Mouse (Mus musculus): Measurements from ENCODE around the gene Siae. TPM values are rescaled to one million over a fixed set of nuclear protein-coding genes. Genes with fewer than 3 reads are reported as not detected.
A peak's percentile ranks its signal among the peaks of the same experiment; 100 is the strongest.

Siae gene
- total RNA-seq (2014; fragmentation: Nextera tagmentation) = 15.3 and 16.8 TPM in 2 replicates
- total RNA-seq (2017) = 9.6 and 11.3 TPM in 2 replicates

DNA sequence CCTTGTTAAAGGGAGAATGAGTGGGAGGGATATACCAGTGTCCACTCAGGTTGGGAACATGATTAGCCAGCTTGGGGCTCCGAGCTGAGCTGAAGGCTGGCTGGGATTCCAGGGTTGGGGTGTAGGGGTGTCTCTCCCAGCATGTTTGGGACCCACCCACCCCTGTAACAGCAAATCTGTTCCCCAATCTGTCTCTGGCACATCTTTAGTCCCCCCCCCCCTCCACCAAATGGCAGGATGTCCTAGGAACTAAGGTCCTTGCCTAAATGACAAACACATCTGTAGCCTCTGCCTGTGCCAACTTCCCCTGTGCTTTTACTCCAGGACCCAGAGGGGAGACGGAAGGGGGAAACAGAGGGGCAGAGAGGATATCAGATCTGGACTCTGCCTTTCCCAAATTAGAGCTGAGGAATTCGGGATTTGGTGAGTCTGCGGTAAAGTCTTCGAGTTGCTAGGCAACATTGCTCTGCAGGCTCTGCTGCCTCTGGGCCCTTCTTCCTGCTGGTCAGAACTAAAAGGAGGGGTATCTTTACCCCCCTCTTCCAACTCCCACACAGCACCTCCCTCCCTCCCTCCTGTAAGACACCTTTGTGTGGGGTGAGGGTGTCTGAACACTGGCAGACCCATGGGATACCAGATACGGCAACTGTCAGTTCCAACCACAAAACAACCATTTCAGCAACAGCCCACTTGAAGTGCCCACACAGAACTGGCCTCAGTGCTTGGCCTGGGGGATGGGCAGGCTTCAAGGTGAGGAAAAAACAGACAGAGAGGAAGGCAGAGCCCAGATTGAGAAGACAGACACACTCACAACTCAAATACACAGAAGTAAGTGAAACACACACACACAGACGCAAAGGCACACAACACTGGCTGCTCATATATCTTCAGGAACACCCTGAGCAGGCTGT, at the start of gene Siae:
Gene Siae (plus strand): TSS at position 861 of the 911 bp plus-strand sequence.
- ATAC-seq (replicated peaks; ENCODE audit: low FRiP score, low TSS enrichment, poor library complexity, severe bottlenecking) = no peak

DNA sequence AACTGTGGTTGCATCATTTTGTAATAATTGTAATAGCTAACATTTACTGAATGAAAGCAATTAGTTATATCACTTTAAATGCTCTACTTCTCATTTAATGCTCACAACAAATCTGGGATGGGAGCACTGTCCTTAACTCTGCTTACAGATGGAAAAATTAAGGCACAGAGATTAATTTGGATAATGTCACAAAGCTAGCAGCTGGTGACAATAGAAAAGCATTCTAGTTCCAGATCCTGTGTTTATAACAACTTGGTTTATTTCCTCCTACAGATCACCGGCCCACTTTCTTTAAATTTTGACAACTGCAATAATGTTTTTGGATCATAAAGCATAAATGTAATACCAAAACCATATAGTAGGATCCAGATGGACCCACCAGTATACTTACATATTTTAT, 49.5 kb upstream of the Siae start:
- ATAC-seq (replicated peaks; ENCODE audit: low FRiP score, low TSS enrichment, poor library complexity, severe bottlenecking) = no peak

- ATAC-seq (replicated peaks; ENCODE audit: low FRiP score, low TSS enrichment, poor library complexity, severe bottlenecking) = peak; percentile 79
Observed at GRCm38 (mm10) chr9:37512097-37512496, 43.4 kb upstream of the Siae start.

DNA sequence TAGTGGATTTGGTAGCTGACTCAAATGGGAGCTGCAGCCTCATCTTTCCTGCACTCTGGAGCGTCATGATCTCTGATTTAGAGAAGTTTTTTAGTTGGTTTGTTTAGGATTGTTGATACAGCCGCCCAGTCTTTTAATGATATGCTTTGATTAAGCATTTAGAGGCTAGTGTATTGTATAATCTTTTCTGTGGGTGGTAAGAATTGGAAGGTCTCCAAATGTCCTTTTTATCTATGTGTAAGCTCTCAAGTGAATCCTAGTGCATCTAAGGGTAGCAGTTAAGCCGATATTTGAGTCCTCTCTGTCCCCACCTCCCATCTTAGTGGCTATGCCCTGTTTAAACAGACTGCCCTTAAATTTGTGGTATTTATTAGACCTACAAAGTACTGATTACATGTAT, 41.0 kb upstream of the Siae start:
- ATAC-seq (replicated peaks; ENCODE audit: low FRiP score, low TSS enrichment, poor library complexity, severe bottlenecking) = no peak

DNA sequence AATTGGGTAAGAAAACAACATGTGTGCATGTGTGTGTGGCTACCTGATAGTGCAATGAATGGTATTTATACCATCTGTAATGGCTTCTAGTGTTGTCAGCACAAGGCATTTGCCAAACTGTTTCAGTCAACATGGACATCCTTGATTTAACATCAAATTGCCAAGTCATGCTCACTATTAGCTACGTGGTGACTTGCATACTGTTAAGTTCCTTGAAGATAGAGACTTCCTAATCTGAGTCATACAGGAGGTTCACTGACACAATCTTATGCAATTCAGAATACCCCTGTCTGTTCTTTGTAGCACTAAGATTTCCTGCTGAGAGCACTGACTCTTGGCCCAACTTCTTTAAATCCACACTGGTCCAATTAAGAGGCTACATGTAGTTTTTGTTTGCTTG, 38.0 kb upstream of the Siae start:
- ATAC-seq (replicated peaks; ENCODE audit: low FRiP score, low TSS enrichment, poor library complexity, severe bottlenecking) = peak; percentile 95

DNA sequence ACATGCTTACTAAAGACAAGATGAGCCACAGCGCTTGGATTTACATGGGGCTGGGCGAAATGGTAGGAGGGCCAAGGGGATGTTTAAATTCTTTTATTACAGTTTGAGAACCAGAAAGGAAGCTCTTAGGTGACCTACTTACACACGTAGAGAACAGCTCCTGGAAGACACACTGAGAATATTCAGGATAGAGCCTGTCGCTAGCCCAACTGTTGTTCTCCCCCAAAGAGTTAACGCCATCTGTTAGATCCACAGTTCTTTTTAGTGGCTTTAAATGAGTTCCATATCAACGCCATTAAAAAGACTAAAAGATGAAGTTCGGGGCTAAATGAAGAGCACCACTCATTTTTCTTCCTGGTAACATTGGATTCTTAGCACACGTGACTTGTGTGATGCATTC, 36.5 kb upstream of the Siae start:
- ATAC-seq (replicated peaks; ENCODE audit: low FRiP score, low TSS enrichment, poor library complexity, severe bottlenecking) = no peak

DNA sequence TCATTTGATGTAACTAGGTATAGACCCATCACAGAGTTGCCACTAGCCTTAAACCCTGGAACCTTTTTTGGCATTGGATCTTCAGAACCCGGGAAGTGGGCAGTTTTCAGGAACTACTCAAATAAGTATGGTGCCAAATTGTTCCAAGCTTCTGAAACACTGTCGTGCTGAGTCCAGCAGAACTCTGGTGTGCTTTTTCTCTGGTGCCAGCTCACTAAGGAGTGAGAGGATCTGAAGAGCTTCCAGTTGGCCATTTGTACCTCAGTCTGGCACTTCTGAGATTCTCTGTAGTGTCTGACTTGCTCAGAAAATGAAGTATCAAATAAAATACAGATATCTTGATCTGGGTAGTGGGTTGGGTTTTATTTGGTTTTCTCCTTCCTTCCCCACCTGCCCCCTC, 35.5 kb upstream of the Siae start:
- ATAC-seq (replicated peaks; ENCODE audit: low FRiP score, low TSS enrichment, poor library complexity, severe bottlenecking) = no peak

GRCm38 (mm10) chr9:37525461-37525860, 30.0 kb upstream of the Siae start:
- ATAC-seq (replicated peaks; ENCODE audit: low FRiP score, low TSS enrichment, poor library complexity, severe bottlenecking) = no peak

DNA sequence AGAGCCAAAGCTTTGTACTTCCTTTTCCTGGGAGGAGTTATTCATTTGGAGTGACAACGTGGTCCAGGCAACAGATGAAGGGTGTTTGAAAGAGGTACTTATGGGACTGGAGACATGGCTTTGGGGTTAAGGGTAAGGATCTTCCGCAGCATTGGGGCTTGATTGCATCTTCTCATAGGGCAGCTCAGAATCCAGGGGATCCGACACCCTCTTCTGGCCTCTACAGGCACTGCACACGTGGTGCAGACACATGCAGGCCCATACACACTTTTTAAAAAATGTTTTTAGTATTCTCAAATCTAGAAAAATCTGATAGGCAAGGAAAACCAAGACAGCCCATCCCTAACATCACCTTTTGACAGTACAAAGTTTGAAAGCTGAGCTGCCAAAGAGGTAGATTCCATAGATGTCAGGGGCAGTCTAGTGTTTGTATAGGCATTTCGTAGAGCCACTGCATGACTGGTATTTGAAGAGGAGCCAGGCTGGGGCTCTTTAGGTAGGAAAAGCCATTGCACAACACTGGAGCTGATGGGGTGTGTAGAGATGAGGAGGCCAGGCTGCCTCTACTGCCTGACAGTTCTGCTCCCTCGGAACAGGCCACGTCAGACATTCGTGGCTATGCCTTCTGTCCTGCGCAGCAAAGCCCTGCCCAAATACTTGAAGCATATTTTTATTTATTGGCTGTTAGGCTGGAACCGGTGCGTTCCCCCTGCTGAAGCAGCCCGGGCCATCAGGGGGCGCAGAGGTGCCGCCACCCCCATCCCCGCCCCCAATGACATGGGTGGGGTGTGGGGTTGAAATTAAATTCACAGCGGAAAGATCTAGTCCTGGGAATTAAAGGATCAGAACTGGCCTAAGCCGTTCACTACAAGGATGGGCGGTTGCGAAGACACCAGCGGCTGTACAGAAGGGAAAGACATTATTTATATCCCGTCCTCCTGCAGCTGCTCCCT, 28.8 kb upstream of the Siae start:
- ATAC-seq (replicated peaks; ENCODE audit: low FRiP score, low TSS enrichment, poor library complexity, severe bottlenecking) = no peak; the same call in 1 of the 2 replicates

DNA sequence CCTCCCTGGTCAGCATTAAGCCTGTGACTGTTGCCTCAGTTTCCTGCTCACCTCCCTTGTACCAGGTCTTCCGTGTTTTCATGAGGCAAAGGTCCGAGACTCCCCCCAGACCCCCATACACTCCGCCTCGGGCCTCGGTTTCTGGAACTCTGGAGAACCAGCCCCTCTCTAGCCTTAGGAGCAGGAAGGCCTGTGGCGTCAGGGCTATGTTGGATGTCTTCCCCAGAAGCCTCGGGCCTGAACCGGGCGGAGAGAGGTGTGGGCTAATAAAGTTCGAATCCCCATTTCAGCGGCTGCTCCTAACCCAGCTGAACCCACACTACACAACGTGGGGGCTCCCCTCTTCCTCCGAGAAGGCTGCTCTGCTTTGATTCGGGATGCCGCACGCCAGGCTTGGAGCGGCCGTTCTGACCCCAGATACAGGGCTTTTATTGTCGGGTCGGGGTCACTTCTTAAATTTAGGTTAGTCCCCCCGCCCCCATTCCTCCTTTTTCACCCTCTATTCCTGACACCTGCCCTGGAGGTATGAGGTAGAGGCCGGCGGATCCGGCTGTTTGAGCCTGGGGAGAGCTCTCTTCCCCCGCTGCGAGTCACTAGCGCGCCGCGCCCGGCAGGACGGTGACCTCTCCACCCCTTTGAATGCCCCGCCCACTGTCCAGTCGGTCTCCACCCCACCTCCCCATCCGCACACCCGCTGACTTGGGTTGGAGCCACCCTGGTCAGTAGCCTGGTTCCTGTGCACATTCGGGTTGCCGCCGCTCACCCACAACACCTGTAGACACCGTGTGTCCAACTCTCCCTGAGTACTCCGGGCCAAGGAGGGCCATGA, 27.9 kb upstream of the Siae start, which contains the start of gene Esam:
Gene Esam (plus strand): TSS at position 683 of the 829 bp plus-strand sequence.
- no peak for ATAC-seq (replicated peaks; ENCODE audit: low FRiP score, low TSS enrichment, poor library complexity, severe bottlenecking)

GRCm38 (mm10) chr9:37528225-37528970, 27.1 kb upstream of the Siae start:
- ATAC-seq (replicated peaks; ENCODE audit: low FRiP score, low TSS enrichment, poor library complexity, severe bottlenecking) = no peak

DNA sequence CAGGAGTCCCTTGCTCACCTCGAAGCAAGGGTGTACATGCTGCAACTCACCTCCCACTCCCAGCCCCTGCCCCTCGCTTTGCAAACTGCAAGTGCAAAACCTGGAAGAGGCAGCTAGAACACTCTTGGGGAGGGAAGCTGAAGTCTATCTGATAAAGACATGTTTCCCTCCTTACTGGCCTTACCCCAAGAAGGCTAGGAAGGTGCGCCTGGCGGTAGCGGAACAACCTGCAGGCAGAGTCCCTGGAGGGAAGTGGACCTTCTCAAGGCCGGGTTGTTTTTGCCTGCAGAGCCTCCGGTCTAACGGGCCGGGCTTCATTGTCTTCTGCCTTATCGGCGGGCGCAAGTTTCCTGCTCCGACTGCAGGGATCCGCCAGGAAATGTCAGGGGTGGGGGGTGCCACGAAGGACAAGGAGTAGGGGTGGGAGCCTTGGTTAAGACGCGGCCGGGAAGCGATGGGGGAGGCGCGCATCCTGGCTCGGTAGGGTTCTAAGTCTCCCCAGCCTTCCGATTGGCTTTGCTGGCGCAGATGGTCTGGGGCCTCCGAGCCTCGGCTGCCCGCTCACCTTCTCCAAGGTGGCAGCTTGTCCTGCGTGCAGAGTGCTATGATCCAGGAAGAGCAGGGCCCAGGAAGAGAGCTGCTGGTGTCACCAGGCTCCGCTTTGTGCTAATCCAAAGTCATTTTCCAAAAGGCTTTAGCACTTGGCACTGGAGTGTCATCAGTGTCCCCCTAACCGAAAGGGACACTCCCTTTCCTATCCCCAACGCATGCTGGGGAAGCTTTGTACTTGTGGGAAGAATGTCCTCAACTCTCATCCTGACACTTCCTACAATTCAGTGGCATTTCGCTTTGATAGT, 25.2 kb upstream of the Siae start:
- peak; percentile 62 for ATAC-seq (replicated peaks; ENCODE audit: low FRiP score, low TSS enrichment, poor library complexity, severe bottlenecking)

DNA sequence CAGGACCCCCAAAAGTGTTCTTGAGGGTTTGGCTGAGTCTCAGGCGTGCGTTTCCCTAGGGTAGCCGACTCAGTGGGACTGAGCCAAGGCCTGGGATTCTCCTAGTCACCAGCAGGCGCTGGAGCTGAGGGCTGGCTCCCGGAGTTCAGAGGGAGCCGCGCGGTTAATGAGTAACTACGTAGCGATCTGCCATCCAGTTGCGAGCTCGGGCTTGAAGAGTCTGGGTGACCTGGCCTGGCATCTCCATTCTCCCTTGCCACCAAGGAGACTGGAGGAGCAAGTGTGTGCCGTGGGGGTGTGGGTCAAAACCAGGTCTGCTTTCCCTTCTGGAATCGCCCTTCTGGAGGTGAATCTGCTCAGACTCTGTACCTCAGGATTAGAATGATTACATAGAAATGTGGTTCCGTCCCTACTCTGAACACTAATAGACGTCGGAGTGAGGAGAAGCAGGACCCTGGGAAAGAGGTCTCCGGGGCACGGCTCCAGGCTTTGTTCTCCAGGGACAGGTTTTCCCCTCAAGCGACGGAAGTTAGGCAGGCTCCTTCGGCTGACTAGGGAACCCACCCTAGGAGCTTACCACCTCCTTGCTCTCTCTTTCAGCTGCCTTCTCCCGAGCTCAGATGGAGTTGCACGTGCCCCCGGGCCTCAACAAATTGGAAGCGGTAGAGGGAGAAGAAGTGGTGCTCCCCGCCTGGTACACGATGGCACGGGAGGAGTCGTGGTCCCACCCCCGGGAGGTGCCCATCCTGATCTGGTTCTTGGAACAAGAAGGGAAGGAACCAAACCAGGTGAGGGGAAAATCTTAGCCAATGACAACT, 24.4 kb upstream of the Siae start:
- peak; percentile 53 for ATAC-seq (replicated peaks; ENCODE audit: low FRiP score, low TSS enrichment, poor library complexity, severe bottlenecking)

GRCm38 (mm10) chr9:37536851-37537250, 18.6 kb upstream of the Siae start:
- no peak for ATAC-seq (replicated peaks; ENCODE audit: low FRiP score, low TSS enrichment, poor library complexity, severe bottlenecking)

- ATAC-seq (replicated peaks; ENCODE audit: low FRiP score, low TSS enrichment, poor library complexity, severe bottlenecking) = no peak
Observed at GRCm38 (mm10) chr9:37537658-37538250, 17.7 kb upstream of the Siae start.

DNA sequence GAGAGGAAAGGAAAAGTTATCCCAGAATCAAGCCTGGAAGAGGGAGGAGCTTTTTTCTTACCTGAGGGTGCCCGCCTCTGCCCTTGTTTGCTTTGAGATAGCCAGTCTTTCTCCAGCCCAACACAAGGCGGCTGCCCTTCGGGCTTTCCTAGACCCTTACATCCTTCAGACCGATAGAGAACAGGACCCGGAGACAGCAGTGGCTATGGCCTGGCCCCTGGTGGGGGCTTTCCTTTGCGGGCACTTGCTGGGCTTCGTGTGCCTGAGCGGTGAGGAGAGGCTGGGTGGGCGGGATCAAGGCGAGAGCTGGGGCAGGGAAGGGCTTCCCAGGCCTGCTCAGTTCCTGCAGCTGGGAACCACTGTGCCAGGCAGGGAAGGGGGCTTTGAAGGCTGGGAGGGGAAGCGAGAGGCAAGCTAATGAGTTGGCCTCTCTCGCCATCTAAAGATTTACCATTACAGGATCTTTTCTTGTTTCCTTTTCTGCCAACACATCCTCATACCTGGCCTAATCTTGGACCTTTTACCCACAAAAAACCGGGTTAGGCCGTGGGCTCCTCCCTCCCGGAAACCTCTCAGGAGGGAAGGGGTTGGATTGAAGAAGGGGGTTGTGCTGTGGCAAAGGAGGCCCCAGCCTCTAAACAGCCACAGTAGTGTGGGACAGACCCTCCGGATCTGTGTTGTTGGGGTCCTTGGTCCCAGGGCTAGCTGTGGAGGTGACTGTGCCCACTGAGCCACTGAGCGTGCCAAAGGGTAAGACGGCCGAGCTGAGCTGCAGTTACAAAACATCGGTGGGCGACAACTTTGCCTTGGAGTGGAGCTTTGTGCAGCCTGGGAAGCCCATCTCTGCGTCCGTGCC, 16.1 kb upstream of the Siae start, which contains the start of gene Vsig2:
Gene Vsig2 (plus strand): TSS at position 86 of the 856 bp plus-strand sequence.
- ATAC-seq (replicated peaks; ENCODE audit: low FRiP score, low TSS enrichment, poor library complexity, severe bottlenecking) = no peak

Measured in megakaryocyte-erythroid progenitor cell, adult 5-6 weeks (primary cell).